8 mouse cellular contexts compared by ENCODE assay signal in the genomic region with DNA sequence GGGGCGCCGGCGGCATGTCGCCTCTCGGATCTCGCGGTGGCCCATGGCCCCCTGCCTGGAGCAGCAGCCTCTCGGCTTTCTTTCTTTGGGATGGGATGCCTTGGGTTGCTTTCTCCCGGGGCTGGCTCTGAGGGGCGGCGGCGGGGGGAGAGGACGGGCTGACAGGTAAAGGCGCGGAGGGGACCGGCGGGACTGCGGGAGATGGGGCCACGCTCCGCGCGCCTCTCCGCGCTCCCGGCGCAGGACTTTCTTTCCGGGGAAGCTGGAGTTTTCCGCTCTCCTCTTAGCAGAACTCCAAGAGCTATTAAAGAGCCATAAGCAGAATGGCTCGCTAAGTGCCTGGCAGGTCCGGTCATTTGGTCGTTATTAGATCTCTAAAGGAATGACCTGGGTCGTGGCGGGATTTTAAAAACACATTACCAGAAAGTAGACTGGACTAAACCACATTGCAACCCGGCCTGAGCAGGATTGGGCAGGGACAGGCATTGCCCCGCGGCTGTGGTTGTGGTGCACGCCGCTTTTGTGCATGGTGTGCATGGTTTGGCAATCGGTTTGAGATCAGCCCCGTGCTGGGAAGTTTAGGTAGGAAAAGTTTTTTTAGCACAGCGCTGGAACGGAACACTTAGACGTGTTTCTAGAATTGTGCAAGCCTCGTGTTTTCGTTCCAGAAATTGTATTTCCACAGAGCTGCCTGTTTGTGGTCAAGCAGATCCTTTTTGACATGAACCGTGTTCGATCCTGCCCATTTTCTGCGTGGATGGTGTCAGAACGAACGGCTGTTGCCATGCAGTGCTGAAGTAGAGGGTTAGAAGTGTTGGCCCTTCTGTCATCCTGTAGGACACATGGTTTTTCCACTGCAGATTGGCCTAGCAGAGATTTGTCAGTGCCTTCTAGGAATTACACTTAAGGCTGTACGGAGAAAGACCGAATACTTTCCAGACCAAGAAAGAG. TPM values are rescaled to one million over a fixed set of nuclear protein-coding genes. Genes with fewer than 3 reads are reported as not detected.
A peak's percentile ranks its signal among the peaks of the same experiment; 100 is the strongest.
DNase-seq lines count a peak whose midpoint lies in the region; ATAC-seq and TF ChIP-seq lines count a peak whose summit lies in the region.

No protein-coding gene starts in this region.

- peak overlapping the region; percentile 77 to 90 for H3K4me3 ChIP-seq in ES-E14 (ENCODE audit: insufficient read depth in 1 of 2, low read depth in 1 of 2, low read length in 2 of 2, poor library complexity in 1 of 2, severe bottlenecking in 1 of 2)
- H3K4me3 ChIP-seq in heart, embryonic 15.5 days, result peak overlapping the region; percentile 94
- peak overlapping the region; percentile 70 for H3K4me3 ChIP-seq in neural tube, embryonic 13.5 days

- in situ Hi-C loops in ES-E14 (cut with MboI; ENCODE audit: low sequenced_read_pairs in 2 of 2, unreplicated experiment in 2 of 2), result no loop called here

- ATAC-seq in erythroblast, adult 5-6 weeks (replicated peaks; ENCODE audit: low FRiP score, poor library complexity, severe bottlenecking), result peak; percentile 61
- ATAC-seq in heart, embryonic 15.5 days (replicated peaks; ENCODE audit: insufficient number of reproducible peaks, insufficient read depth, low FRiP score, low read depth), result peak; percentile 21; the same call in 1 of the 2 replicates
- ATAC-seq in neural tube, embryonic 13.5 days (ENCODE audit: low read depth), result peak; percentile 66

- peak overlapping the region; percentile 74 for H3K4me2 ChIP-seq in heart, embryonic 15.5 days
- H3K4me2 ChIP-seq in neural tube, embryonic 13.5 days, result peak overlapping the region; percentile 72

- under 1% methylated on average over 52 of the region's 52 CpGs for WGBS in heart, embryonic 15.5 days
- WGBS in neural tube, embryonic 13.5 days, result 2% methylated on average over 51 of the region's 52 CpGs

- H3K4me1 ChIP-seq in ES-E14 (ENCODE audit: control insufficient read depth in 2 of 2, insufficient read depth in 2 of 2, low read length in 2 of 2, poor library complexity in 1 of 2), result peaks cover 0 to 6% of the 10 kb centered on the region in 2 experiments; a peak in 2 of 4 replicates
- H3K4me1 ChIP-seq in heart, embryonic 15.5 days (replicated peaks), result peaks cover 20% of the 10 kb centered on the region
- peaks cover 24% of the 10 kb centered on the region for H3K4me1 ChIP-seq in neural tube, embryonic 13.5 days (replicated peaks)

- H3K36me3 ChIP-seq in ES-E14 (ENCODE audit: control insufficient read depth, insufficient read depth, low read length, poor library complexity, severe bottlenecking), result no peaks in the 10 kb centered on the region
- no peaks in the 10 kb centered on the region; the same call in 1 of the 2 replicates for H3K36me3 ChIP-seq in heart, embryonic 15.5 days
- H3K36me3 ChIP-seq in neural tube, embryonic 13.5 days, result no peaks in the 10 kb centered on the region

- H3K27me3 ChIP-seq in heart, embryonic 15.5 days, result no peaks in the 10 kb centered on the region
- H3K27me3 ChIP-seq in neural tube, embryonic 13.5 days, result no peaks in the 10 kb centered on the region

- DNase-seq in ES-E14 (ENCODE audit: low read depth, low spot score), result peak; percentile 44
- peak; percentile 52 for DNase-seq in adrenal gland, postnatal 25 days
- DNase-seq in kidney, postnatal 36 days, result peak; percentile 77 to 86
- DNase-seq in lung, adult 18-20 months, result peak; percentile 52 to 57
- peak; percentile 45 for DNase-seq in urinary bladder, postnatal 14 days (ENCODE audit: low spot score)

- peak overlapping the region; percentile 82 for H3K9ac ChIP-seq in ES-E14 (ENCODE audit: insufficient read depth, low read depth, low read length, poor library complexity, severe bottlenecking)
- H3K9ac ChIP-seq in heart, embryonic 15.5 days, result peak overlapping the region; percentile 86
- H3K9ac ChIP-seq in neural tube, embryonic 13.5 days, result peak overlapping the region; percentile 93

- H3K9me3 ChIP-seq in ES-E14 (ENCODE audit: control insufficient read depth, insufficient read depth, low read depth, low read length), result no peaks in the 10 kb centered on the region
- no peaks in the 10 kb centered on the region for H3K9me3 ChIP-seq in heart, embryonic 15.5 days (replicated peaks)
- no peaks in the 10 kb centered on the region for H3K9me3 ChIP-seq in neural tube, embryonic 13.5 days

- H3K27ac ChIP-seq in ES-E14 (ENCODE audit: insufficient read depth, low read depth, low read length, poor library complexity, severe bottlenecking), result peak overlapping the region; percentile 82
- H3K27ac ChIP-seq in heart, embryonic 15.5 days, result peak overlapping the region; percentile 95
- peak overlapping the region; percentile 93 for H3K27ac ChIP-seq in neural tube, embryonic 13.5 days (replicated peaks)

TF ChIP-seq in ES-E14, 5 proteins besides CTCF, POLR2A, EP300 and RAD21:
- TF ChIP-seq MAFK (IDR thresholded peaks at IDR 0.05; ENCODE audit: insufficient read depth, low read depth, low read length) (no peak), ZC3H11A (IDR thresholded peaks at IDR 0.05; ENCODE audit: borderline replicate concordance, low read depth, low read length) (no peak), HCFC1 (IDR thresholded peaks at IDR 0.05; ENCODE audit: borderline replicate concordance, insufficient read depth, low read length) (no peak; the same call in 1 of the 2 replicates), CHD2 (IDR thresholded peaks at IDR 0.05; ENCODE audit: low read depth, low read length) (no peak), ZNF384 (IDR thresholded peaks at IDR 0.05; ENCODE audit: low read depth, low read length) (no peak)
TF ChIP-seq in ES-E14: peak in this region for 0.

RNA-seq across cellular contexts. Expression of a gene that starts 0.7 kb away (rescaled TPM):
- total RNA-seq in ES-E14 (2012; rRNA removed), result 15.1 and 18.7 TPM in 2 replicates
- 27.8 and 30.2 TPM in 2 replicates for total RNA-seq in adrenal gland, postnatal 25 days (2021)
- total RNA-seq in erythroblast, adult 5-6 weeks (2015; ENCODE audit: low replicate concordance), result 1.3 and 7.3 TPM in 2 replicates
- 4.0 and 9.0 TPM in 2 replicates for total RNA-seq in erythroblast, adult 5-6 weeks (2017; ENCODE audit: low replicate concordance)
- 6.7 and 7.6 TPM in 2 replicates for polyA plus RNA-seq in heart, embryonic 15.5 days (2015; fragmentation: Nextera tagmentation; extraction: Ambion mirVana)
- polyA plus RNA-seq in neural tube, embryonic 13.5 days (2015; fragmentation: Nextera tagmentation; extraction: Ambion mirVana), result 14.8 and 16.9 TPM in 2 replicates

Comparison
In these comparisons a context has a peak if more than half of its experiments do, and no peak if none do; other contexts are left out.
1. Peak in every context shown above with its lines: DNase-seq, ATAC-seq, H3K4me3 ChIP-seq and H3K27ac ChIP-seq.